Mouse (Mus musculus): ENCODE results near the gene Clstn1. TPM values are rescaled to one million over a fixed set of nuclear protein-coding genes. Genes with fewer than 3 reads are reported as not detected.

The Clstn1 gene
- total RNA-seq, 2 experiments from 2014 or later = 84.3 to 88.1 TPM

GRCm38 (mm10) chr4:149623711-149624110 lies 37.4 kb downstream of the Clstn1 start:
- DNase-seq = no peak
- intact Hi-C loops (cut with DNase I) = no loop called here

GRCm38 (mm10) chr4:149626809-149627208 lies 40.5 kb downstream of the Clstn1 start:
- intact Hi-C loops (cut with DNase I) = no loop called here
- DNase-seq = no peak

DNA sequence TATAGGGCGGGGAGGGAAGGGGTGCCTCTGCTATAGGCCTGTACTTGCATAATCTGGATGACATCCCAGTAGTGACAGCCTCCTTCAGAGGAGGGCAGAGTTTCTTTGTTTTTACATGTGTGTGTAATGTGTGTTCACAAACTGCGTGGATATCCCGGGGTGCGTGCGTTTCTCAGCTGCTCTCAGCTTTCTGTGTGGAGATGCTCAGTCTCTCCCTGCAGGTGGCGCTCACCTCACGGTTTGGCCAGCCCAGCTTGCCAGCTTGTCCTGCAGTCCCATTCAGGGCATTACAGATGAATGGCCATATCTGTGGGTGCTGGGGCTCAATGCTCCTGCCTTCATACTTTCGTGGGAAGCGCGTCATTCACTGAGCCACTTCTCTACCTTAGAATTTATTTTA lies 42.1 kb downstream of the Clstn1 start:
- DNase-seq = peak; percentile 47 to 71
- intact Hi-C loops (cut with DNase I) = no loop called here

- intact Hi-C loops (cut with DNase I) = no loop called here
- no peak for DNase-seq
Observed at GRCm38 (mm10) chr4:149628810-149629209, 42.5 kb downstream of the Clstn1 start.

DNA sequence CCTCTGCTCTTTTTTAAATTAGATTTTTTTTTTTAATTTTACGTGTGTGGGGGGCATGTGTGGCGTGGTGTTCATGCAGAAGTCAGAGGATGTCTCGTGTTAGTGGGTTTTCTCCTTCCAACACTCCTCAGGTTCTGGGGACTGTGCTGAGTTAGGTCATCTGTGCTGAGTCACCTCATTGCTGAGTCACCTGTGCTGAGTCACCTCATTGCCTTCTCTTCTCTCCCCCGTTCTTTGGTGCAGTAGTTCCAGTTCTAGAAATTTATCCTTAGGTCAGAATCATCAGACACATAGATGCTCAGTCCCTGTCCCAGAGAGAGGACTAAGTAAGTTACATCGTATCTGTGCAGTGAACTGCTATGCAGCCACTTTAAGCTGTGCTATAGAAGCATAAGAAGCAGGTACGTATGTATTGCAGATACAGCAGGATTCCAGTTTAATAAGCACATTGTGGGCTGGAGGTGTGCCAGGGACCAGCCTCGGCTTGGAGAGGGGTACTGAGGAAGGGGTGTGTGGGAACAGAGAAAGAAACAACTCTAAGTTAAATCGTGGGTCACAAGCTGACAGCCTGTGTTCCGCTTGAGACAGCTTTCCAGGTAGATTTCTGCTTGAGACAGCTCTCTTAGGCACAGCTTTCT lies 46.5 kb downstream of the Clstn1 start:
- intact Hi-C loops (cut with DNase I) = no loop called here
- no peak for DNase-seq

GRCm38 (mm10) chr4:149634157-149634556 lies 47.9 kb downstream of the Clstn1 start:
- DNase-seq = no peak
- intact Hi-C loops (cut with DNase I) = no loop called here

- intact Hi-C loops (cut with DNase I) = no loop called here
- DNase-seq = no peak
Observed at GRCm38 (mm10) chr4:149634966-149635365, 48.7 kb downstream of the Clstn1 start.

DNA sequence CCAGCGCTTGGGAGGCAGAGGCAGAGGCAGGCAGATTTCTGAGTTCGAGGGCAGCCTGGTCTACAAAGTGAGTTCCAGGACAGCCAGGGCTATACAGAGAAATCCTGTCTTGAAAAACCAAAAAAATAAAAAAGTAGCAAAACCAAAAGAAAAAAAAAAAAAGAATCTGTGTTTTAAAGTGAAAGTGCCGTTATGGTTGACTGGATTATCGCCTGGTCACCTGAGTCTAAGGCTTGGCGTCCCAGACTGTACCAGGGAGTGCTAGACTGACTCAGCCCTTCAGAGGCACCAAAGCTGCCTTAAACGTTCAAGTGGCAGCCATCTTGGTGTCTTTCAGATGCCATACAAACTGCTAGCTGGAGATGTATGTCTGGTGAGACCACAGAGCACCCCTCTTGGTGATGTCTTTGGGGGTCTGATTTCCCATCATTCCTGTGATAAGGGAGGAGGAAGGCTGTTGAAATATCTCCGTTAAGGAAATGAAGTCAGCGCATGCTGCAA lies 49.7 kb downstream of the Clstn1 start:
- intact Hi-C loops (cut with DNase I) = no loop called here
- no peak for DNase-seq

- intact Hi-C loops (cut with DNase I) = no loop called here
Observed at GRCm38 (mm10) chr4:149637942-149638341, 51.7 kb downstream of the Clstn1 start.

GRCm38 (mm10) chr4:149640831-149641230 lies 54.6 kb downstream of the Clstn1 start:
- DNase-seq = no peak
- intact Hi-C loops (cut with DNase I) = no loop called here

More at GRCm38 (mm10) chr4:149637942-149638341, 51.7 kb downstream of the Clstn1 start:
- peak; percentile 24 to 46 for DNase-seq

DNA sequence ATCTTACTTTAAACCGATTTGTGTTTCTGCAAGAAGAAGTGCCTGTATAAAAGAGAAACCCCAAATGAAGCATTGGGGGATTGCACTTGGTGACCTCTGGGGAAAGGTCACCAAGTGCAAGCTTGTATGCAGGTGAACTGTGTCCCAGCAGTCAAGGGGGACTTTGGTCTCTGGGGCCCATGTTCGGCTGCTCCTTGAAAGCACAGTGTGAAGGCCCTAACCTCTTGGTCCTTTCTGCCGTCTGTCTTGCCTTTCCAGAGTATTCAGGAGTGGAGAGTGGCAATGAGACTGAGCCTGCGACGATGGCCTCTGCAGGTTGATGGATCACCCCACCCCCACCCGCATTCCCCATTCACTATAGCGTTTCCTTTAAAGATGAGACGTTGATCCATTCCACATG lies 55.1 kb downstream of the Clstn1 start:
- intact Hi-C loops (cut with DNase I) = no loop called here
- DNase-seq = no peak

GRCm38 (mm10) chr4:149641956-149642355 lies 55.7 kb downstream of the Clstn1 start:
- DNase-seq = no peak

GRCm38 (mm10) chr4:149645761-149646160 lies 59.5 kb downstream of the Clstn1 start:
- DNase-seq = no peak
- intact Hi-C loops (cut with DNase I) = no loop called here

More at GRCm38 (mm10) chr4:149641956-149642355, 55.7 kb downstream of the Clstn1 start:
- intact Hi-C loops (cut with DNase I) = no loop called here

- no peak for DNase-seq
- intact Hi-C loops (cut with DNase I) = no loop called here
Observed at GRCm38 (mm10) chr4:149648031-149648805, 62.0 kb downstream of the Clstn1 start.

DNA sequence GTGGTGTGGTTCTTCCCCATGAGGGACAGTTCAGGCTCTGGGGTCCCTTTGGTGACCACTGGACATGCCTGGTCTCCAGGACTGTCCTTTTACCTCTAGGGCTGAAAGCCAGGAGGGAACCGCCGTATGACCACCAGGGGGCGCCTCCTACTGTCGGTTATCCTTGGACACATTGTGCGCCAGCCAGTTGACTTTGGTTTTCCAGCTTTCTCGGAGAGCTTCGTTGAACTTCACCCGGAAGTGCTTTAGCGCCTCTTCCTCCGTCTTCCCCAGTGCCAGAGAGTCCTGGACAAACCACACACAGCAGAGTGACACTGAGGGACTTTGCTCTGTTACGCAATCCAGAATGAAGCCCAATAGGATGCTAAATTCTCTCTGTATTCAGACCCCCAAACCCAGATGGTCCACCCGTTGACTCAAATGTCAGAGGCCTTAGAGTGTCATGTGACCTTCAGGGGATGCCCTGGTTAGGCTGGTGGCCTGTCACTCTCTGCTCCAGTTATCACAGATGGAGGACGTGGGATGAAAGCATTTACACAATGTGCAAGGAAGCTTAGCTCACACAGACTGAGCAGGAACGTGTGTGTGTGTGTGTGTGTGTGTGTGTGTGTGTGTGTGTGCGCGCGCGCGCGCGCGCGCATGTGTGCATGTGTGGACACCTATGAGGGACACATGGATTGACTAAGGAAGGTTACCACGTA lies 64.4 kb downstream of the Clstn1 start:
- DNase-seq = peak; percentile 80 to 92
- intact Hi-C loops (cut with DNase I) = loop anchor here (1.0 kb wide), 1 partner anchor 60 kb away; no protein-coding TSS in a partner anchor

DNA sequence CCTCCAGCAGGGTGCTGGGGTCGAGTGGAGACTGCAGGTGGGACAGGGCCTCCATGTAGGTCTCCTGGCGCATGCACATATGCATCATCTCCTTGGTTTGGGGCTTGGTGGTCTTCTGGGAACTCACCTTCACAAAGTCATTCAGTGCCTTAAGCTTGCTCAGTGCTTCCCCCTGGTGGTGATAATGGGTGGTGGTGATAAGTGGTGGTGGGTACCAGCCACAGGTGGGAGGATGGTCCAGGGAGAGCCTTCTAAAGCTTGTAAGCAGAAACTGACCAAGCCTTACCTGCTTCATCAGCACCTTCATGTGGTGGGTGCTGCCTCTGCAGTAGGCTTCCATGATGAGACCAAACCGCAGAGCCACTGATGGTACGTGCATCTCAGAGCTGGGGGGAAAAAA lies 68.0 kb downstream of the Clstn1 start:
- intact Hi-C loops (cut with DNase I) = no loop called here
- DNase-seq = peak in 1 of 2 experiments; percentile 46

GRCm38 (mm10) chr4:149657858-149658416 lies 71.7 kb downstream of the Clstn1 start:
- no peak for DNase-seq
- intact Hi-C loops (cut with DNase I) = no loop called here

- intact Hi-C loops (cut with DNase I) = no loop called here
- DNase-seq = peak in 1 of 2 experiments; percentile 54
Observed at GRCm38 (mm10) chr4:149659495-149660116, 73.3 kb downstream of the Clstn1 start.

GRCm38 (mm10) chr4:149660598-149660997 lies 74.3 kb downstream of the Clstn1 start:
- intact Hi-C loops (cut with DNase I) = no loop called here
- no peak for DNase-seq

- DNase-seq = no peak
- intact Hi-C loops (cut with DNase I) = no loop called here
Observed at GRCm38 (mm10) chr4:149661967-149662589, 75.8 kb downstream of the Clstn1 start.
